Mouse (Mus musculus): ENCODE data around the gene Samd4. TPM values are rescaled to one million over a fixed set of nuclear protein-coding genes. Genes with fewer than 3 reads are reported as not detected.

The Samd4 gene
- total RNA-seq, 2 experiments from 2014 or later, result 56.0 to 58.2 TPM

- no peak for DNase-seq
- intact Hi-C loops (cut with DNase I), result no loop called here
Observed at GRCm38 (mm10) chr14:47049051-47049450, 166.4 kb downstream of the Samd4 start.

GRCm38 (mm10) chr14:47051743-47052610, 169.3 kb downstream of the Samd4 start:
- intact Hi-C loops (cut with DNase I), result loop anchor here (5.0 kb wide), 1 partner anchor 40 kb away; no protein-coding TSS in a partner anchor
- no peak for DNase-seq

GRCm38 (mm10) chr14:47053101-47053500, 170.4 kb downstream of the Samd4 start:
- intact Hi-C loops (cut with DNase I), result loop anchor here (5.0 kb wide), 1 partner anchor 41 kb away; no protein-coding TSS in a partner anchor

GRCm38 (mm10) chr14:47053824-47054223, 171.2 kb downstream of the Samd4 start:
- intact Hi-C loops (cut with DNase I), result loop anchor here (5.0 kb wide), 1 partner anchor 42 kb away; no protein-coding TSS in a partner anchor
- DNase-seq, result no peak

More at GRCm38 (mm10) chr14:47053101-47053500, 170.4 kb downstream of the Samd4 start:
- DNase-seq, result peak; percentile 38

GRCm38 (mm10) chr14:47058969-47059368, 176.3 kb downstream of the Samd4 start:
- intact Hi-C loops (cut with DNase I), result no loop called here
- DNase-seq, result no peak

GRCm38 (mm10) chr14:47065067-47065466, 182.4 kb downstream of the Samd4 start:
- no peak for DNase-seq
- intact Hi-C loops (cut with DNase I), result no loop called here

- intact Hi-C loops (cut with DNase I), result no loop called here
- no peak for DNase-seq
Observed at GRCm38 (mm10) chr14:47066901-47067300, 184.2 kb downstream of the Samd4 start.

GRCm38 (mm10) chr14:47074045-47074666, 191.5 kb downstream of the Samd4 start:
- peak; percentile 45 to 57 for DNase-seq
- intact Hi-C loops (cut with DNase I), result no loop called here

GRCm38 (mm10) chr14:47075010-47075677, 192.5 kb downstream of the Samd4 start:
- peak in 1 of 2 experiments; percentile 37 for DNase-seq
- intact Hi-C loops (cut with DNase I), result no loop called here

GRCm38 (mm10) chr14:47075856-47076255, 193.2 kb downstream of the Samd4 start:
- no peak for DNase-seq
- intact Hi-C loops (cut with DNase I), result no loop called here

GRCm38 (mm10) chr14:47076956-47077575, 194.4 kb downstream of the Samd4 start:
- intact Hi-C loops (cut with DNase I), result no loop called here
- no peak for DNase-seq

GRCm38 (mm10) chr14:47077576-47077970, 194.9 kb downstream of the Samd4 start:
- intact Hi-C loops (cut with DNase I), result no loop called here
- DNase-seq, result no peak

GRCm38 (mm10) chr14:47079911-47080310, 197.3 kb downstream of the Samd4 start:
- DNase-seq, result no peak
- intact Hi-C loops (cut with DNase I), result no loop called here

- intact Hi-C loops (cut with DNase I), result no loop called here
- DNase-seq, result no peak
Observed at GRCm38 (mm10) chr14:47083311-47083710, 200.7 kb downstream of the Samd4 start.

- DNase-seq, result no peak
- intact Hi-C loops (cut with DNase I), result no loop called here
Observed at GRCm38 (mm10) chr14:47083838-47084237, 201.2 kb downstream of the Samd4 start.

GRCm38 (mm10) chr14:47084686-47085085, 202.0 kb downstream of the Samd4 start:
- intact Hi-C loops (cut with DNase I), result loop anchor here (5.0 kb wide), 2 partner anchors 163 to 252 kb away; partner anchors contain the start of gene Cgrrf1
- no peak for DNase-seq

- intact Hi-C loops (cut with DNase I), result loop anchor here (1.0 to 5.0 kb wide), 3 partner anchors 87 to 254 kb away; partner anchors contain the start of gene Cgrrf1
- DNase-seq, result no peak
Observed at GRCm38 (mm10) chr14:47086123-47086522, 203.5 kb downstream of the Samd4 start.

GRCm38 (mm10) chr14:47086743-47087142, 204.1 kb downstream of the Samd4 start:
- DNase-seq, result peak; percentile 65 to 75
- intact Hi-C loops (cut with DNase I), result loop anchor here (1.0 to 5.0 kb wide), 4 partner anchors 87 to 254 kb away; partner anchors contain the start of gene Cgrrf1

GRCm38 (mm10) chr14:47087182-47087581, 204.5 kb downstream of the Samd4 start:
- intact Hi-C loops (cut with DNase I), result loop anchor here (1.0 to 5.0 kb wide), 3 partner anchors 160 to 255 kb away; partner anchors contain the start of gene Cgrrf1

GRCm38 (mm10) chr14:47087669-47088250, 205.1 kb downstream of the Samd4 start:
- intact Hi-C loops (cut with DNase I), result loop anchor here (1.0 to 5.0 kb wide), 3 partner anchors 160 to 255 kb away; partner anchors contain the start of gene Cgrrf1
- no peak for DNase-seq

More at GRCm38 (mm10) chr14:47087182-47087581, 204.5 kb downstream of the Samd4 start:
- peak; percentile 82 to 88 for DNase-seq
